Mouse (Mus musculus): ENCODE results near the gene Gm28043. TPM values are rescaled to one million over a fixed set of nuclear protein-coding genes. Genes with fewer than 3 reads are reported as not detected.

Gene Gm28043
- total RNA-seq (2012; rRNA removed) (3.1 and 3.4 TPM in 2 replicates), polyA plus RNA-seq (2012; ENCODE audit: insufficient read depth in 1 of 2, insufficient read length in 2 of 2, low read depth in 1 of 2, low replicate concordance in 2 of 2, missing spikeins in 1 of 2) (1 to 10 TPM in 1 of 2 experiments, not detected in 1; 1.3 TPM)

DNA sequence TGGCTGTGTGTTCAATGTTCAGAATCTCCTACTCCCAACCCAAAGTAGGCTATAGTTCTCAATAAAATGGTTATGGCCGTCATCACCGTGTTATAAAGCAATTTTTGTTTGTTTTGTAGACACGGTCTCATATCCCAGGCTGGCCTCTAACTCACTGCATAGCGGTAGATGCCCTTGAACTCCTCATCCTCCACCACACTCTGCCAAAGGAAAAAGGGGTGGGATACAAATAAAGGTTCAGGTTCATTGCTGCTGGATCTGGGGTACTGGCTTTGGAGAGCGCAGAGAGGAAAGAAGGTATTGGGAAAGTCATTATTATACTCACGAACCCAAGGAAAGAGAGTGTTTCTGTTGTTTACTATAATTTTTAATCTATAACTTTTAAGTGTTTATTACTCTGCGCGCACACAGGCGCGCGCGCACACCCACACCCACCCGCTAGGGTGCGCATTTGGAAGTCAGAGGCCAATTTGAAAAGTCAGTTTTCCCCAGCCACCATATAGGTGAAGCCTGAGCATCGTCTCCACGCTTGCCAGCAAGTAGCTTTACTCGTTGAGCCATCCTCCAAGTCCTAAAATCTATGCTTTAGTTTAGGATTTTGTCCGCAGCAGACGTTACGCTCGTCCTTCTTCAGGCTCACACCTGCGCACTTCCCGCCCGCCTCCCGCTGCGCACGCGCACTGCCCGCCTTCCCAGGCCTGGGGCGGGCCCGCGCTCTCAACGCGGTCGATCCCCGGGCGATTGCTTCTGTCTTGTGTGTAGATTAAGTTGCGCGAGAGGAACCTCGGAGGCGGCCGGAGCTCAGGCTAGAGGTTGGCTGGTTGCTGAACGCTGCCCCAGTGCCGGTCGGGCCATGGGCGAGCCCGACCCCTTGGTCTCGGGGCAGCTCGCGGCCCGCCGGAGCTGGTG, at the start of gene Gm28043, which contains the start of gene Rnf8:
Gene Gm28043 (plus strand): TSS at position 762 of the 909 bp plus-strand sequence.
Gene Rnf8 (plus strand): TSS at position 676 of the 909 bp plus-strand sequence.
- peaks cover 0 to 12% of the 10 kb centered on the region in 2 experiments; a peak in 2 of 4 replicates for H3K4me1 ChIP-seq (ENCODE audit: control insufficient read depth in 1 of 2, insufficient read depth in 2 of 2, low read length in 2 of 2)
- TF ChIP-seq UBTF (IDR thresholded peaks at IDR 0.05; ENCODE audit: borderline replicate concordance, insufficient read depth, low read depth, low read length) (no peak), ZMIZ1 (IDR thresholded peaks at IDR 0.05; ENCODE audit: low read depth, low read length) (peak; percentile 81; the same call in 1 of the 2 replicates), KAT2A (conservative IDR thresholded peaks at IDR 0.05; ENCODE audit: low read depth, low read length) (no peak; the same call in 1 of the 2 replicates), GATA1 (IDR thresholded peaks at IDR 0.05; ENCODE audit: low read depth, low read length) (no peak), CHD1 (IDR thresholded peaks at IDR 0.05; ENCODE audit: low read depth, low read length) (no peak), ELF1 (IDR thresholded peaks at IDR 0.05; ENCODE audit: low read depth, low read length) (peak; percentile 67), ZC3H11A (IDR thresholded peaks at IDR 0.05; ENCODE audit: low read depth, low read length) (no peak), NELFE (IDR thresholded peaks at IDR 0.05; ENCODE audit: low read depth, low read length) (peak; percentile 94), MAZ (IDR thresholded peaks at IDR 0.05; ENCODE audit: low read depth, low read length) (peak; percentile 69; the same call in 1 of the 2 replicates), POLR2AphosphoS2 (IDR thresholded peaks at IDR 0.05; ENCODE audit: low read length) (peak; percentile 93), RAD21 (IDR thresholded peaks at IDR 0.05; ENCODE audit: low read depth, low read length) (no peak), GABPA (IDR thresholded peaks at IDR 0.05; ENCODE audit: low read depth, low read length) (no peak), ZKSCAN1 (IDR thresholded peaks at IDR 0.05; ENCODE audit: low read depth, low read length) (no peak), TCF12 (IDR thresholded peaks at IDR 0.05; ENCODE audit: low read depth, low read length) (peak; percentile 73), MYC (IDR thresholded peaks at IDR 0.05; ENCODE audit: low read depth, low read length) (peak; percentile 70), JUND (IDR thresholded peaks at IDR 0.05; ENCODE audit: low read depth, low read length) (no peak), CTCF (IDR thresholded peaks at IDR 0.05 in 2 of 3, conservative IDR thresholded peaks at IDR 0.05 in 1 of 3; ENCODE audit: control insufficient read depth in 1 of 3, insufficient read depth in 1 of 3, low read depth in 2 of 3, low read length in 3 of 3, poor library complexity in 1 of 3, severe bottlenecking in 1 of 3) (peak; percentile 56 to 58 (median 57)), HCFC1 (IDR thresholded peaks at IDR 0.05; ENCODE audit: low read depth, low read length) (peak; percentile 87), POLR2A (IDR thresholded peaks at IDR 0.05; ENCODE audit: control insufficient read depth in 1 of 2, insufficient read depth in 1 of 2, low read depth in 1 of 2, low read length in 2 of 2, poor library complexity in 1 of 2) (peak; percentile 87 to 90), BHLHE40 (IDR thresholded peaks at IDR 0.05; ENCODE audit: borderline replicate concordance, low read depth, low read length) (no peak), SIN3A (IDR thresholded peaks at IDR 0.05; ENCODE audit: low read length) (peak; percentile 89), POLR2AphosphoS5 (IDR thresholded peaks at IDR 0.05; ENCODE audit: borderline replicate concordance, low read depth, low read length) (no peak), NRF1 (IDR thresholded peaks at IDR 0.05; ENCODE audit: insufficient read depth, low read depth, low read length, poor library complexity, severe bottlenecking) (peak; percentile 99), EP300 (IDR thresholded peaks at IDR 0.05; ENCODE audit: low read depth in 1 of 2, low read length in 2 of 2) (no peak), MAX (IDR thresholded peaks at IDR 0.05; ENCODE audit: low read length) (peak; percentile 72), MYB (IDR thresholded peaks at IDR 0.05; ENCODE audit: low read depth, low read length) (no peak), MXI1 (IDR thresholded peaks at IDR 0.05; ENCODE audit: low read depth, low read length) (peak; percentile 81), TAL1 (IDR thresholded peaks at IDR 0.05; ENCODE audit: low read length) (no peak), USF1 (IDR thresholded peaks at IDR 0.05; ENCODE audit: low read depth, low read length) (no peak), ETS1 (IDR thresholded peaks at IDR 0.05; ENCODE audit: low read depth, low read length) (peak; percentile 34; the same call in 1 of the 2 replicates), CHD2 (IDR thresholded peaks at IDR 0.05; ENCODE audit: low read length) (peak; percentile 43), RCOR1 (IDR thresholded peaks at IDR 0.05; ENCODE audit: low read depth, low read length) (no peak), MAFK (IDR thresholded peaks at IDR 0.05; ENCODE audit: borderline replicate concordance, low read depth, low read length) (no peak), TBP (IDR thresholded peaks at IDR 0.05; ENCODE audit: low read depth, low read length) (peak; percentile 41; the same call in 1 of the 2 replicates), E2F4 (IDR thresholded peaks at IDR 0.05; ENCODE audit: borderline replicate concordance, low read depth, low read length) (peak; percentile 91; the same call in 1 of the 2 replicates)

More for the DNA sequence above, at the start of gene Gm28043, which contains the start of gene Rnf8:
- H3K4me3 ChIP-seq (ENCODE audit: control insufficient read depth in 1 of 2, insufficient read depth in 1 of 2, low read depth in 2 of 2, low read length in 2 of 2), result peak within 1 kb of the TSS; percentile 65 to 98
- peak; percentile 97 for DNase-seq (ENCODE audit: low read depth, low spot score)
- peaks cover 37% of the 10 kb centered on the region for H3K79me2 ChIP-seq (ENCODE audit: control insufficient read depth, insufficient read depth, low read length, poor library complexity)
- peaks cover 0 to 9% of the 10 kb centered on the region in 2 experiments; a peak in 3 of 4 replicates for H3K36me3 ChIP-seq (ENCODE audit: control insufficient read depth in 1 of 2, insufficient read depth in 2 of 2, low read length in 2 of 2)
- peak within 1 kb of the TSS; percentile 85 for H3K27ac ChIP-seq (ENCODE audit: control insufficient read depth, low read depth, low read length)
- peak within 1 kb of the TSS; percentile 94 for H3K9ac ChIP-seq (ENCODE audit: control insufficient read depth, low read depth, low read length, poor library complexity, severe bottlenecking)
- H3K27me3 ChIP-seq (ENCODE audit: control insufficient read depth in 1 of 2, insufficient read depth in 2 of 2, low read length in 2 of 2), result no peaks in the 10 kb centered on the region
- no peaks in the 10 kb centered on the region for H3K9me3 ChIP-seq (replicated peaks; ENCODE audit: insufficient read depth, low read length)
